Mouse (Mus musculus) left cerebral cortex, postnatal 36 days (tissue): ENCODE measurements around the gene Rhov. TPM values are rescaled to one million over a fixed set of nuclear protein-coding genes. Genes with fewer than 3 reads are reported as not detected.

ENCODE experiments used
- DNase-seq, 2 experiments: peaks; one replicate each; pipeline ENCODE4 v3.0.0; 2021 to 2022; ENCODE audit warnings: low spot score in 2 of 2, mixed read lengths in 1 of 2
- intact Hi-C: fragments of 180-260 bp; cut with DNase I; formaldehyde crosslinking; loops from one replicate; pipeline ENCODE4 v1.15.1; 2025
- total RNA-seq, 2 experiments: library from RNA; stranded (reverse); gene quantifications; 2 replicates each; pipeline ENCODE4 v1.2.3; 2021

The Rhov gene
- total RNA-seq, 2 experiments from 2014 or later = 7.9 to 10.9 TPM

- no peak for DNase-seq
- intact Hi-C loops = loop anchor here (2.0 kb wide), 1 partner anchor 39 kb away; the partner anchor contains the start of gene Vps18
Observed at GRCm38 (mm10) chr2:119249592-119250061, 21.4 kb downstream of the Rhov start.

- no peak for DNase-seq
- intact Hi-C loops = no loop called here
Observed at GRCm38 (mm10) chr2:119247904-119248303, 23.2 kb downstream of the Rhov start.

GRCm38 (mm10) chr2:119245246-119245645 lies 25.8 kb downstream of the Rhov start:
- intact Hi-C loops = no loop called here

GRCm38 (mm10) chr2:119242548-119242947 lies 28.5 kb downstream of the Rhov start:
- intact Hi-C loops = no loop called here

More at GRCm38 (mm10) chr2:119245246-119245645, 25.8 kb downstream of the Rhov start:
- no peak for DNase-seq

GRCm38 (mm10) chr2:119240819-119241186 lies 30.3 kb downstream of the Rhov start:
- no peak for DNase-seq
- intact Hi-C loops = no loop called here

More at GRCm38 (mm10) chr2:119242548-119242947, 28.5 kb downstream of the Rhov start:
- DNase-seq = no peak

GRCm38 (mm10) chr2:119240075-119240818 lies 30.8 kb downstream of the Rhov start:
- DNase-seq = no peak
- intact Hi-C loops = no loop called here

GRCm38 (mm10) chr2:119238671-119239070 lies 32.4 kb downstream of the Rhov start:
- no peak for DNase-seq
- intact Hi-C loops = no loop called here

- intact Hi-C loops = no loop called here
- DNase-seq = no peak
Observed at GRCm38 (mm10) chr2:119237871-119238220, 33.2 kb downstream of the Rhov start.

GRCm38 (mm10) chr2:119237210-119237870 lies 33.7 kb downstream of the Rhov start, which contains the start of gene Spint1:
TSS of gene Spint1 (plus strand) at chr2:119237362.
- intact Hi-C loops = no loop called here
- no peak for DNase-seq

GRCm38 (mm10) chr2:119236682-119237209 lies 34.3 kb downstream of the Rhov start:
- no peak for DNase-seq

GRCm38 (mm10) chr2:119229775-119230704 lies 41.0 kb downstream of the Rhov start, which contains the start of gene Ppp1r14d:
TSS of gene Ppp1r14d (minus strand) at chr2:119229906.
- intact Hi-C loops = no loop called here

More at GRCm38 (mm10) chr2:119236682-119237209, 34.3 kb downstream of the Rhov start:
- intact Hi-C loops = no loop called here

More at GRCm38 (mm10) chr2:119229775-119230704, 41.0 kb downstream of the Rhov start, which contains the start of gene Ppp1r14d:
- DNase-seq = no peak

Other genes starting within 250 kb of the Rhov start
- 10 to 100 TPM; 50.2 to 52.7 TPM for gene Ccdc32, start 241.9 kb downstream of the Rhov start, total RNA-seq
- 1 to 10 TPM; 8.0 to 8.4 TPM for gene Rpusd2, start 236.5 kb downstream of the Rhov start, total RNA-seq
- gene Knl1, start 224.2 kb downstream of the Rhov start, total RNA-seq = 1 to 10 TPM in 1 of 2 experiments, under 1 TPM in 1; 0.16 to 1.2 TPM
- gene Rad51, start 158.5 kb downstream of the Rhov start, total RNA-seq = 1 to 10 TPM in 1 of 2 experiments, under 1 TPM in 1; 0.57 to 1.5 TPM
- gene Rmdn3, start 114.2 kb downstream of the Rhov start, total RNA-seq = 10 to 100 TPM; 53.4 to 58.1 TPM
- not detected for gene Gchfr, start 103.5 kb downstream of the Rhov start, total RNA-seq
- gene Gm14137, start 96.8 kb downstream of the Rhov start, total RNA-seq = not detected
- gene Zfyve19, start 62.7 kb downstream of the Rhov start, total RNA-seq = 10 to 100 TPM; 34.9 TPM
- 10 to 100 TPM; 16.4 to 16.6 TPM for gene Dnajc17, start 62.5 kb downstream of the Rhov start, total RNA-seq
- gene Ppp1r14d, start 41.4 kb downstream of the Rhov start, total RNA-seq = not detected
- gene Spint1, start 33.9 kb downstream of the Rhov start, total RNA-seq = 1 to 10 TPM in 1 of 2 experiments, under 1 TPM in 1; 0.76 to 1.3 TPM
- gene Vps18, start 17.5 kb upstream of the Rhov start, total RNA-seq = 10 to 100 TPM; 47.7 to 50.1 TPM
- 1 to 10 TPM; 3.2 to 3.8 TPM for gene Dll4, start 54.5 kb upstream of the Rhov start, total RNA-seq
- 1 to 10 TPM; 8.2 to 8.9 TPM for gene Chac1, start 80.0 kb upstream of the Rhov start, total RNA-seq
- gene Ino80, start 206.4 kb upstream of the Rhov start, total RNA-seq = 10 to 100 TPM; 19.8 to 23.3 TPM